Mouse (Mus musculus): ENCODE results near the gene Acot4.
"Not testable (repeated sequence)": the region's sequence is repeated elsewhere in the genome, so short reads cannot be mapped to it uniquely, and the experiment has no call there.

The Acot4 gene

DNA sequence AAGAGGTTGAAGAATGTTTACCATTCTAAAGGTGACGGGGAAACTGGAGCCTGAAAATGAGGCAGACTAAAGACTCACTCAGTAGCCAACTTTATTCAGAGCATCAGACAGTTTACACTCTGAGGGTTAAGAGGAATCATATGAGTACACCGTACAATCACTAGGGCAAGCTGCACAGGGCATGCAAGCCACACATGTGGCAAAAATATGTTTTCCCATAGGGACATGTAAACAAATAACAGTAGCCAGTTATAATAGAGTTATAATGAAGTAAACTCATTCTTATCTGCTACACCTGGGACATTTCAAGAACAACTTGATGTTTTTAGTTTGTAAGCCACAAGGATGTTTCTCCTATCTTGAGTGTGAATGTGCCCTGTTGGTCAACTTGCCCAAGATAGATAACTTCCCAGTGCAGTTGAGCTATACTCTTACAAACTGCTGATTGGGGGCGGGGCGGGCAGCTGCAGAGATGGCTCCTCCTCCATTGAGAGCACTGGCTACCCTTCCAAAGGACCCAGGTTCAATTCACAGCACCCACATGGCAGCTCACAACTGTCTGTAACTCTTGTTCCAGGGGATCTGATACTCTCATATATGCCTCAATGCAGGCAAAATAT, 39.3 kb downstream of the Acot4 start:
- no peak for DNase-seq (ENCODE audit: low spot score in 2 of 2)

DNA sequence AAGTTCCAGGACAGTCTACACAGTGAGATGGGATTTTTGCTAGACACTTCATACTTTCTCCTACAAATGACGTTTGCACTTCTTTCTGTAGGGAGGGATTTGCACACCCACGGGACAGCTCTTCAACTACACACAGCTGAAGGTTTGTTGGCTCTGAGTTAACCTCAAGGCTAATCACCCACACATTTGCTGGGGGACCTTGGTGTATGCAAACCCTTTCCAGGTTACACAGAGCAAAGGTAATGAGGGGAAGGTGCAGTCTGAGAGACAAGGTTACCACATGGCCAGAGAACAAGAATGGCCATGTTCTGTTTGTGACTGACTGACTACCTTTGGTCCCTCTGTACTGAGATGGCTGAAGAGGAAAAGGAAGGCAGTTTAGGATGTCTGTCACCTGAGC, 45.7 kb downstream of the Acot4 start:
- no peak for DNase-seq (ENCODE audit: low spot score in 2 of 2)

- no peak for DNase-seq (ENCODE audit: low spot score in 2 of 2)
These were observed 46.4 kb downstream of the Acot4 start for GRCm38 (mm10) chr12:84084581-84084980.

DNA sequence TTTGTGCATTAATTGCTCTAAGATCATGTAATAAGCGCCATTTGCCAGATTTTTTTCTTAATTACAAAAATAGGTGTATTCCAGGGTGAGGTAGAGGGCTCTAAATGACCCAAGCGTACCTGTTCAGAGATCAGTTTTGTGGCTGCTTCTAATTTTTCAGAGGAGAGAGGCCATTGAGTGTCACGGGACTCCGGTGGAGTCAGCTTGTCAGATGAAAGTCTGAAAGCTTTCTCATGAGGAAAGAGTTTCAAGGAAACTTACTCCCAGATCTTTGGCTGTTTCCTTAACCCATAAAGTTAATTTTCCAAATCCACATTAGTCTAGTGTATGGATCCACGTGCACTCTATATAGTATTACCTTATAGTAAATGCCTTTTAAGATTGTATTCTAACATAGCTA, 56.5 kb downstream of the Acot4 start:
- DNase-seq (ENCODE audit: low spot score in 2 of 2) = not testable (repeated sequence)

Data from thymus, postnatal 10 days (tissue).